Mouse (Mus musculus) forebrain, embryonic 15.5 days (tissue): ENCODE data around the gene Ccm2l. TPM values are rescaled to one million over a fixed set of nuclear protein-coding genes. Genes with fewer than 3 reads are reported as not detected.

Experiments used
- ATAC-seq: fragments of 200-750 bp; cut with Nextera tagmentation; replicated peaks from 2 replicates; pipeline ENCODE4 v1.8.0; 2017; ENCODE audit warnings: mild to moderate bottlenecking, moderate TSS enrichment, moderate library complexity
- H3K27ac ChIP-seq: fragments of 300-500 bp; sonication (generic); replicated peaks from 2 replicates; pipeline ENCODE4 v1.5.1; 2015; ENCODE audit warnings: mild to moderate bottlenecking, inconsistent platforms
- H3K27me3 ChIP-seq: fragments of 300-500 bp; sonication (generic); 2 replicates; pipeline ENCODE4 v1.6.1; 2015; ENCODE audit warnings: inconsistent platforms
- H3K36me3 ChIP-seq: fragments of 300-500 bp; sonication (generic); 2 replicates; pipeline ENCODE4 v1.6.1; 2015; ENCODE audit warnings: mild to moderate bottlenecking, inconsistent platforms
- H3K4me1 ChIP-seq: fragments of 300-500 bp; sonication (generic); 2 replicates; pipeline ENCODE4 v1.6.1; 2015; ENCODE audit warnings: inconsistent platforms
- H3K4me2 ChIP-seq: fragments of 300-500 bp; sonication (generic); replicated peaks from 2 replicates; pipeline ENCODE4 v1.6.1; 2015; ENCODE audit warnings: mild to moderate bottlenecking, inconsistent platforms
- H3K4me3 ChIP-seq: fragments of 300-500 bp; sonication (generic); 2 replicates; pipeline ENCODE4 v1.5.1; 2015; ENCODE audit warnings: mild to moderate bottlenecking, inconsistent platforms
- H3K9ac ChIP-seq: fragments of 300-500 bp; sonication (generic); replicated peaks from 2 replicates; pipeline ENCODE4 v1.6.1; 2015; ENCODE audit warnings: mild to moderate bottlenecking, inconsistent platforms
- H3K9me3 ChIP-seq: fragments of 300-500 bp; sonication (generic); 2 replicates; pipeline ENCODE4 v1.6.1; 2016; ENCODE audit warnings: inconsistent platforms
- WGBS: fragments of 180-500 bp; shearing (Covaris S2); methylation state at CpG from one replicate; pipeline ENCODE4 v1.1.7; 2015; ENCODE audit warnings: mixed read lengths; 5-methylcytosine and 5-hydroxymethylcytosine counted together
- polyA plus RNA-seq: library from polyadenylated mRNA; unstranded; fragments of >200 nt; fragmentation: Nextera tagmentation; extraction: Ambion mirVana; gene quantifications from 2 replicates; pipeline ENCODE4 v1.2.1, GENCODE M21; 2015

Ccm2l gene
- 0.98 and 1.1 TPM in 2 replicates for polyA plus RNA-seq

DNA sequence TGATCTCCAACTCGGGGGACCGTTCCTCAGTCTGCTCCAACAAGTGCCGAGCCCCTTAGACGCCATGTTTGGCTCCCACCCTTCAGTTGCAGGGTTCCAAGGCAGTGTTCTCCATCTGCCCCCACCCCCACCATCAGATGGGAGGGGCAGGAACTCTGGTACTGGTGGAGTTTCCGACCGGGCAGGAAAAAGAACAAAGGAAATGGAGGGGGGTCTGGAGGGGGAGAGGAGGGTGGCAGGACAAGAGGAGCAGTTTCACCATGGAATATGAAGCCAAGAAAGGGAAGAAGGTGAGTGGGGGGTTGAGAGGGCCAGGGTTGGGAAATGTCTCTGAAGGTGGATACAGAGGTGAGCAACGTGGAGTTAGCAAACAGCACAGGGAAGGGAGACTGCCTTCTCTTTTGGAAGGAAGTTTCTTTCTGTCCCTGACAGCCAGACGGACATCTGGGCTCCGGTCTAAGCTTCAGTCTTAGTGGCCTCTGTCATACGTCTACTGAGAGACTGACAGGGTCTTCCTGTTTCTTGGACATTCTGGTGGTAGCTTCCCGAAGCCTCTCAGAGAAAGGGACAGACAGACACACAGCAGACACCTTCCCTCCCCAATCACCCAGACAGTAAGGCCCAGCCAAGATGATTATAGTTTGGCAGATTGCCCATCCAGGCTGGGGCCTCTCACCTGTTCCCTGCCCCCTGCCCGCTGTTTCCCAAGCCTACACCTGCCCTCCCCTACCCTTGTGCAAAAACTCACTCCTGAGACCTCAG is at the start of gene Ccm2l:
Gene Ccm2l, plus strand, starts transcription at position 209 of the 762 bp plus-strand sequence.
- H3K4me2 ChIP-seq: no peak within 1 kb of the TSS
- H3K27me3 ChIP-seq: peaks cover 27% of the 10 kb centered on the region
- H3K4me3 ChIP-seq: no peak within 1 kb of the TSS
- H3K9me3 ChIP-seq: no peaks in the 10 kb centered on the region
- ATAC-seq: no peak
- WGBS: 55% methylated on average over 12 of the region's 12 CpGs
- H3K27ac ChIP-seq: no peak within 1 kb of the TSS
- no peak within 1 kb of the TSS for H3K9ac ChIP-seq
- H3K36me3 ChIP-seq: no peaks in the 10 kb centered on the region
- peaks cover 25% of the 10 kb centered on the region for H3K4me1 ChIP-seq

GRCm38 (mm10) chr2:153016786-153017185 is 49.0 kb upstream of the Ccm2l start:
- 0 out of 2 replicates have a peak overlapping the region, but pooled peaks have one; percentile 71 for H3K27ac ChIP-seq
- no peak overlapping the region for H3K4me3 ChIP-seq
- no peak for ATAC-seq
- no peak overlapping the region for H3K4me2 ChIP-seq
- H3K36me3 ChIP-seq: peaks cover 8% of the 10 kb centered on the region
- H3K4me1 ChIP-seq: peaks cover 31% of the 10 kb centered on the region
- 27% methylated on average over 5 of the region's 5 CpGs for WGBS
- no peaks in the 10 kb centered on the region for H3K27me3 ChIP-seq
- H3K9ac ChIP-seq: no peak overlapping the region
- H3K9me3 ChIP-seq: no peaks in the 10 kb centered on the region

GRCm38 (mm10) chr2:153019355-153019754 is 46.4 kb upstream of the Ccm2l start:
- Histone ChIP-seq H3K27ac (no peak overlapping the region), H3K4me3 (no peak overlapping the region), H3K36me3 (no peaks in the 10 kb centered on the region), H3K9ac (no peak overlapping the region), H3K4me2 (no peak overlapping the region), H3K27me3 (no peaks in the 10 kb centered on the region), H3K4me1 (peaks cover 24% of the 10 kb centered on the region), H3K9me3 (no peaks in the 10 kb centered on the region)
- 74% methylated on average over 3 of the region's 3 CpGs for WGBS
- no peak for ATAC-seq

- H3K4me3 ChIP-seq: no peak overlapping the region
- H3K27me3 ChIP-seq: no peaks in the 10 kb centered on the region
- no peaks in the 10 kb centered on the region for H3K36me3 ChIP-seq
- H3K9me3 ChIP-seq: no peaks in the 10 kb centered on the region
- no peak overlapping the region for H3K9ac ChIP-seq
- WGBS: 55% methylated on average over 3 of the region's 3 CpGs
- no peak for ATAC-seq
- H3K27ac ChIP-seq: no peak overlapping the region
- peaks cover 12% of the 10 kb centered on the region for H3K4me1 ChIP-seq
- no peak overlapping the region for H3K4me2 ChIP-seq
Observed at GRCm38 (mm10) chr2:153021163-153021562, 44.6 kb upstream of the Ccm2l start.

GRCm38 (mm10) chr2:153022855-153023254 is 42.9 kb upstream of the Ccm2l start:
- WGBS: 66% methylated on average over 4 of the region's 4 CpGs
- no peaks in the 10 kb centered on the region; the same call in 1 of the 2 replicates for H3K27me3 ChIP-seq
- H3K36me3 ChIP-seq: no peaks in the 10 kb centered on the region
- no peaks in the 10 kb centered on the region for H3K9me3 ChIP-seq
- H3K4me3 ChIP-seq: no peak overlapping the region
- no peak overlapping the region for H3K4me2 ChIP-seq
- H3K27ac ChIP-seq: no peak overlapping the region
- no peak overlapping the region for H3K9ac ChIP-seq
- no peak for ATAC-seq
- H3K4me1 ChIP-seq: no peaks in the 10 kb centered on the region

- H3K4me1 ChIP-seq: peaks cover 8% of the 10 kb centered on the region
- 83% methylated on average over 7 of the region's 7 CpGs for WGBS
- no peak for ATAC-seq
Observed at GRCm38 (mm10) chr2:153026052-153026451, 39.7 kb upstream of the Ccm2l start.

DNA sequence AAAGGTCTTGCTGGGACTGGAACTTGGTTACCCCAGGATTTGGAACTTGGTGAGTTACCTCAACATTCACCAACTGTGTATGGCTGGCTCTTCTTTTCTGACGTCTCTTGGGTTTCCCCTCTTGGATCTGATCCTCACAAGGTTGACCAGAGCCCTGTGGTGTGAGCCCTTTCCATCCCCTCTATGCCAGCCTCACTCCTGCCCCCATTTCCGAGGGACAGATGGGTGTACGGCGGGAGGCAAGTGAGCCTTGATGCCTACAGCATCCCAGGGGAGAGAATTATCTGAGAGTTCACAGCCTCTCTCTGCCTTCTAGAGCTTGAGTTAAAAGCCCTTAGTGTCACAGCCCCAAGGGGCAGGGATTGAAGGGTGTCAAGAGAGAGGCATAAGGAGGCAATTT is 38.3 kb upstream of the Ccm2l start:
- no peak for ATAC-seq
- 76% methylated on average over 4 of the region's 4 CpGs for WGBS
- H3K9me3 ChIP-seq: no peaks in the 10 kb centered on the region
- no peaks in the 10 kb centered on the region for H3K36me3 ChIP-seq
- H3K9ac ChIP-seq: no peak overlapping the region
- peaks cover 6% of the 10 kb centered on the region; the same call in 1 of the 2 replicates for H3K27me3 ChIP-seq
- H3K4me3 ChIP-seq: no peak overlapping the region
- no peak overlapping the region for H3K27ac ChIP-seq
- peaks cover 18% of the 10 kb centered on the region for H3K4me1 ChIP-seq
- H3K4me2 ChIP-seq: no peak overlapping the region

More at GRCm38 (mm10) chr2:153026052-153026451, 39.7 kb upstream of the Ccm2l start:
- Histone ChIP-seq H3K36me3 (no peaks in the 10 kb centered on the region), H3K27ac (no peak overlapping the region), H3K9me3 (no peaks in the 10 kb centered on the region), H3K9ac (no peak overlapping the region), H3K27me3 (peaks cover 6% of the 10 kb centered on the region; the same call in 1 of the 2 replicates), H3K4me2 (no peak overlapping the region), H3K4me3 (no peak overlapping the region)

- ATAC-seq: no peak
- no peak overlapping the region for H3K4me2 ChIP-seq
- H3K27ac ChIP-seq: no peak overlapping the region
Observed at GRCm38 (mm10) chr2:153030422-153030821, 35.3 kb upstream of the Ccm2l start.

DNA sequence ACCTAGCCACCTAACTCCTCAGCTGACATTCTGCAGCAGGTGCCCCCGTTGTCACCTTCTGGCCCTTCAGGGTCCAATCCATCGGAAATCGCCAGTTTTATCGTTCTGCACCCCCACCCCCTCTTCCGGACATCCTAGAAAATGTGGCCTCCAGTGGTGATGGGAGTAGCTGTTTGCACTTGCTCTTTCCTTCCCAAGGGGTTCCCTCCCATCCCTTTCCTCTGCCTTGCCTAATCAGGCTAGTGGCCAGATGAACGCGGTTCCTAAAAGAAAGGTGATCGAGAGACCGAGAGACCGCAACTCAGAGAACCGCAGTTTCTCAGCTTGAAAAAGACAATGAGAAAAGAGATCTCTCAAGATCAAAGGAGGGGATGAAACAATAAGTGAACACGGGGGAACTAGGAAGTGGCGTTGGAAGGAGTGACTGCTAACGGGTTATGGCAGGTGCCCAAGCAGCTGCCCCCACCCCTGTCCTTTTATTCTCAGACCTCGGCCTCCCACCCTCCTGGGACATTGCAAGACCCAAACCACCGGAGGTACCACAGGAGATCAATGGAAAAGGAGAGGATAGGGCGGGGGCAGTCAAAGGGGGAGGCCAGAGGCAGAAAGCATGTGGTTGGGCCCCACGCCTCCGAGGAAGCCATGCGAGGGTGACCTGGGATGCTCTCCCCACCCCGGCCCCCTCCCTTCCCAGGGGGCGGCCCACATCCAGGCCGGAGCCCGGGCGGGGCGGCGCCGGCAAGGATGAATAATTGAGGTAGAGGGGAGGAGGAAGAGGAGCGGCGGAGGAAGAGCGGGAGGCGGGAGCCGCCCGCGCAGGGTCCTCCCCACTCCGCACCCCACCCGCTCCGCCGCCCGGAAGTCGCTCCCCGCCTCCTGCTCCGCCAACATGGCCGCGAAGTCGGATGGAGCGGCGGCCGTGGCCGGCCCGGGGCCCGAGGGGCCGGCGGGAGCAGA is 34.4 kb upstream of the Ccm2l start, which contains the start of gene Xkr7:
Gene Xkr7, plus strand, starts transcription at position 727 of the 957 bp plus-strand sequence.
- Histone ChIP-seq H3K4me3 (peak within 1 kb of the TSS; percentile 53), H3K9ac (peak within 1 kb of the TSS; percentile 77), H3K4me2 (peak within 1 kb of the TSS; percentile 67), H3K27me3 (peaks cover 6% of the 10 kb centered on the region; the same call in 1 of the 2 replicates), H3K36me3 (no peaks in the 10 kb centered on the region), H3K4me1 (peaks cover 54% of the 10 kb centered on the region), H3K27ac (peak within 1 kb of the TSS; percentile 80), H3K9me3 (no peaks in the 10 kb centered on the region)
- WGBS: under 1% methylated on average over 53 of the region's 54 CpGs
- ATAC-seq: peak; percentile 81

More at GRCm38 (mm10) chr2:153030422-153030821, 35.3 kb upstream of the Ccm2l start:
- Histone ChIP-seq H3K4me3 (no peak overlapping the region), H3K36me3 (no peaks in the 10 kb centered on the region), H3K4me1 (peaks cover 47% of the 10 kb centered on the region), H3K27me3 (peaks cover 6% of the 10 kb centered on the region; the same call in 1 of the 2 replicates), H3K9ac (no peak overlapping the region), H3K9me3 (no peaks in the 10 kb centered on the region)
- WGBS: 26% methylated on average over 4 of the region's 4 CpGs

- H3K4me1 ChIP-seq: peaks cover 63% of the 10 kb centered on the region
- WGBS: 2% methylated on average over 51 of the region's 58 CpGs
- peak overlapping the region; percentile 80 for H3K27ac ChIP-seq
- H3K4me3 ChIP-seq: peak overlapping the region; percentile 53
- peaks cover 6% of the 10 kb centered on the region; the same call in 1 of the 2 replicates for H3K27me3 ChIP-seq
- H3K36me3 ChIP-seq: no peaks in the 10 kb centered on the region
- peak; percentile 69 for ATAC-seq
- peak overlapping the region; percentile 67 for H3K4me2 ChIP-seq
- H3K9ac ChIP-seq: peak overlapping the region; percentile 77
- H3K9me3 ChIP-seq: no peaks in the 10 kb centered on the region
Observed at GRCm38 (mm10) chr2:153032083-153032842, 33.5 kb upstream of the Ccm2l start.

- Histone ChIP-seq H3K36me3 (no peaks in the 10 kb centered on the region), H3K9me3 (no peaks in the 10 kb centered on the region), H3K4me1 (peaks cover 68% of the 10 kb centered on the region), H3K27me3 (peaks cover 6% of the 10 kb centered on the region; the same call in 1 of the 2 replicates), H3K27ac (peak overlapping the region; percentile 61), H3K9ac (peak overlapping the region; percentile 77), H3K4me2 (peak overlapping the region; percentile 67), H3K4me3 (peak overlapping the region; percentile 53)
- 4% methylated on average over 4 of the region's 4 CpGs for WGBS
- ATAC-seq: no peak
Observed at GRCm38 (mm10) chr2:153032973-153033372, 32.8 kb upstream of the Ccm2l start.
